Mouse (Mus musculus) testis, adult 2 months (tissue): ENCODE results near the gene Mis18a.

ENCODE experiments used
- CTCF ChIP-seq: fragments of 200-500 bp; IDR thresholded peaks from 2 replicates; pipeline ENCODE4 v1.5.1; 2012; ENCODE audit warnings: low read depth, mild to moderate bottlenecking, inconsistent platforms, low read length, moderate library complexity; ENCODE audit not compliant: control insufficient read depth, insufficient read depth, insufficient replicate concordance
- POLR2A ChIP-seq: fragments of 200-500 bp; IDR thresholded peaks from 2 replicates; pipeline ENCODE4 v1.6.1; 2012; ENCODE audit warnings: low read depth, mild to moderate bottlenecking, inconsistent platforms, low read length, moderate library complexity; ENCODE audit not compliant: control insufficient read depth

GRCm38 (mm10) chr16:90759335-90759734, 32.1 kb upstream of the Mis18a start:
- TF ChIP-seq CTCF (no peak), POLR2A (no peak)
